Mouse (Mus musculus): ENCODE results near the gene Lrp6. TPM values are rescaled to one million over a fixed set of nuclear protein-coding genes. Genes with fewer than 3 reads are reported as not detected.

The Lrp6 gene
- polyA plus RNA-seq, 1 experiment = 8.4 TPM

DNA sequence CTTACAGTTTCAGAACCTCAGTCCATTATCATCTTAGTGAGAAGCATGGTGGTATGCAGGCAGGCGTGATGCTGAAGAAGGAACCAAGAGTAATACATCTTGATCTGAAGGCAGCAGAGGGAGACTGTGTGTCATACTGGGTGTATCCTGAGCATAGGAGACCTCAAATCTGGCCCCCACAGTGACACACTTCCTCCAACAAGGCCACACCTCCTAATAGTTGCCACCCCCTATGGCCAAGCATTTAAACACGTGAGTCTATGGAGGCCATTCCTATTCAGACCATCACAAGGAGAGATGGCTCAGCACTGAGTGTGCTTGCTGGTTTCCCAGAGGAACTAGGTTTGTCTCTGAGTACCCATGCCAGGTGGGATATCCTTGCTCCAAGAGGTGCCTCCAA lies 24.8 kb upstream of the Lrp6 start:
- TF ChIP-seq POLR2AphosphoS2 (IDR thresholded peaks at IDR 0.05; ENCODE audit: insufficient read length, low read depth) (no peak), TCF12 (IDR thresholded peaks at IDR 0.05; ENCODE audit: insufficient read depth, poor library complexity, severe bottlenecking) (no peak), E2F4 (IDR thresholded peaks at IDR 0.05; ENCODE audit: insufficient read depth) (no peak), MAX (IDR thresholded peaks at IDR 0.05; ENCODE audit: low read depth) (no peak), REST (IDR thresholded peaks at IDR 0.05; ENCODE audit: insufficient read depth, insufficient read length) (no peak), TCF3 (IDR thresholded peaks at IDR 0.05; ENCODE audit: insufficient read length, low read depth) (no peak), CEBPB (IDR thresholded peaks at IDR 0.05; ENCODE audit: insufficient read depth, poor library complexity, severe bottlenecking) (no peak), MYOG (IDR thresholded peaks at IDR 0.05; ENCODE audit: control insufficient read depth in 1 of 3, insufficient read depth in 1 of 3, insufficient read length in 2 of 3, low read depth in 2 of 3) (no peak), USF1 (IDR thresholded peaks at IDR 0.05; ENCODE audit: low read depth) (no peak), MYOD1 (IDR thresholded peaks at IDR 0.05; ENCODE audit: control insufficient read depth in 1 of 3, insufficient read length in 2 of 3, low read depth in 2 of 3) (no peak)
- H3K79me2 ChIP-seq (ENCODE audit: control insufficient read depth, insufficient read depth) = no peaks in the 10 kb centered on the region
- H3K4me3 ChIP-seq = no peak overlapping the region
- H3K27me3 ChIP-seq (ENCODE audit: control insufficient read depth, insufficient read depth, insufficient read length) = no peaks in the 10 kb centered on the region
- no peaks in the 10 kb centered on the region for H3K36me3 ChIP-seq (ENCODE audit: control insufficient read depth, insufficient read depth)
- H3K4me2 ChIP-seq (ENCODE audit: low read depth) = no peak overlapping the region
- no peak overlapping the region for H3ac ChIP-seq (ENCODE audit: control insufficient read depth, insufficient read length)

DNA sequence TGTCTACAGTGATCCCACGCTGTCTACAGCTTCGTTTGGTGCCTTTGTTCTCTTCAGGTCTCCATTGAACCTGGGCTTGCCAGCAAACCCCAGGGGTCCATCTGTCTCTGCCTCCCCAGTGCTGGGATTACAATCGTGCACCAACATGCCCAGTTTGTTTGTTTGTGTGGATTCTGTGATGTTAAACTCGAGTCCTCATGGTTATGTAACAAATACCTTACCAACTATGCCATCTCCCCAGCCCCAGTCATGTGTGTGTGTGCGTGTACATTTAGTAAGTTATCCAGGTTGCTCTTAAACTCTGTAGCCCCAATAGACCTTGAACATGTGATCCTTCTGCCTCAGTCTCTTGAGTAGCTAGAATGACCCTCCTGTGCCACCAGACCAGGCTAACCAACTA lies 19.5 kb upstream of the Lrp6 start:
- Histone ChIP-seq H3K27me3 (ENCODE audit: control insufficient read depth, insufficient read depth, insufficient read length) (no peaks in the 10 kb centered on the region), H3K36me3 (ENCODE audit: control insufficient read depth, insufficient read depth) (no peaks in the 10 kb centered on the region)

DNA sequence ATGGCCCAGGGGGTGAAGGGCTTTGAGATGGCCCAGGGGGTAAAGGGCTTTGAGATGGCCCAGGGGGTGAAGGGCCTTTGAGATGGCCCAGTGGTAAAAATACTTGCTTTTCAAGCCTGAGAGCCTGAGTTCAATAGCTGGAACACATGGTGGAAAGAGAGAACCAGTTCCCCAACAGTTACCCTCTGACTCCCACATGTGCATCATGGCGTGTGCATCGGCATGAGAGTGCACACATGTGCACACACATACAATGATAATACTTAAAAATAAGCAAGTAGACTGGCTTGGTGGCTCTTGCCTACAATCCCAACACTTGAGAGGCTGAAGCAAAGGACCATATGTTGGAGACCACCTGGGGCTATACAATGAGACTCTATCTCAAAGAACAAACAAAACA lies 17.9 kb upstream of the Lrp6 start:
- Histone ChIP-seq H3K36me3 (ENCODE audit: control insufficient read depth, insufficient read depth) (no peaks in the 10 kb centered on the region), H3K79me2 (ENCODE audit: control insufficient read depth, insufficient read depth) (no peaks in the 10 kb centered on the region), H3K4me3 (no peak overlapping the region), H3K4me2 (ENCODE audit: low read depth) (no peak overlapping the region), H3ac (ENCODE audit: control insufficient read depth, insufficient read length) (no peak overlapping the region), H3K27me3 (ENCODE audit: control insufficient read depth, insufficient read depth, insufficient read length) (no peaks in the 10 kb centered on the region)
- TF ChIP-seq MYOG (IDR thresholded peaks at IDR 0.05; ENCODE audit: control insufficient read depth in 1 of 3, insufficient read depth in 1 of 3, insufficient read length in 2 of 3, low read depth in 2 of 3) = no peak
- TF ChIP-seq MAX (IDR thresholded peaks at IDR 0.05; ENCODE audit: low read depth) = no peak
- no peak for TF ChIP-seq SRF (IDR thresholded peaks at IDR 0.05; ENCODE audit: control insufficient read depth, insufficient read length, low read depth)
- TF ChIP-seq MYOD1 (IDR thresholded peaks at IDR 0.05; ENCODE audit: control insufficient read depth in 1 of 3, insufficient read length in 2 of 3, low read depth in 2 of 3) = no peak
- TF ChIP-seq E2F4 (IDR thresholded peaks at IDR 0.05; ENCODE audit: insufficient read depth) = no peak
- no peak for TF ChIP-seq CEBPB (IDR thresholded peaks at IDR 0.05; ENCODE audit: insufficient read depth, poor library complexity, severe bottlenecking)
- no peak for TF ChIP-seq REST (IDR thresholded peaks at IDR 0.05; ENCODE audit: insufficient read depth, insufficient read length)
- TF ChIP-seq USF1 (IDR thresholded peaks at IDR 0.05; ENCODE audit: low read depth) = no peak
- no peak for TF ChIP-seq POLR2A (IDR thresholded peaks at IDR 0.05; ENCODE audit: insufficient read length, low read depth)
- TF ChIP-seq POLR2AphosphoS2 (IDR thresholded peaks at IDR 0.05; ENCODE audit: insufficient read length, low read depth) = no peak
- no peak for TF ChIP-seq TCF3 (IDR thresholded peaks at IDR 0.05; ENCODE audit: insufficient read length, low read depth)
- no peak for TF ChIP-seq TCF12 (IDR thresholded peaks at IDR 0.05; ENCODE audit: insufficient read depth, poor library complexity, severe bottlenecking)

More for the DNA sequence above, 19.5 kb upstream of the Lrp6 start:
- Histone ChIP-seq H3K4me3 (no peak overlapping the region), H3K4me2 (ENCODE audit: low read depth) (no peak overlapping the region), H3ac (ENCODE audit: control insufficient read depth, insufficient read length) (no peak overlapping the region), H3K79me2 (ENCODE audit: control insufficient read depth, insufficient read depth) (no peaks in the 10 kb centered on the region)
- TF ChIP-seq SRF (IDR thresholded peaks at IDR 0.05; ENCODE audit: control insufficient read depth, insufficient read length, low read depth) = no peak
- TF ChIP-seq E2F4 (IDR thresholded peaks at IDR 0.05; ENCODE audit: insufficient read depth) = no peak
- no peak for TF ChIP-seq REST (IDR thresholded peaks at IDR 0.05; ENCODE audit: insufficient read depth, insufficient read length)
- no peak for TF ChIP-seq POLR2AphosphoS2 (IDR thresholded peaks at IDR 0.05; ENCODE audit: insufficient read length, low read depth)
- TF ChIP-seq TCF12 (IDR thresholded peaks at IDR 0.05; ENCODE audit: insufficient read depth, poor library complexity, severe bottlenecking) = no peak
- no peak for TF ChIP-seq USF1 (IDR thresholded peaks at IDR 0.05; ENCODE audit: low read depth)
- no peak for TF ChIP-seq POLR2A (IDR thresholded peaks at IDR 0.05; ENCODE audit: insufficient read length, low read depth)
- no peak for TF ChIP-seq MAX (IDR thresholded peaks at IDR 0.05; ENCODE audit: low read depth)
- TF ChIP-seq MYOG (IDR thresholded peaks at IDR 0.05; ENCODE audit: control insufficient read depth in 1 of 3, insufficient read depth in 1 of 3, insufficient read length in 2 of 3, low read depth in 2 of 3) = no peak
- TF ChIP-seq TCF3 (IDR thresholded peaks at IDR 0.05; ENCODE audit: insufficient read length, low read depth) = no peak
- TF ChIP-seq MYOD1 (IDR thresholded peaks at IDR 0.05; ENCODE audit: control insufficient read depth in 1 of 3, insufficient read length in 2 of 3, low read depth in 2 of 3) = no peak
- no peak for TF ChIP-seq CEBPB (IDR thresholded peaks at IDR 0.05; ENCODE audit: insufficient read depth, poor library complexity, severe bottlenecking)

DNA sequence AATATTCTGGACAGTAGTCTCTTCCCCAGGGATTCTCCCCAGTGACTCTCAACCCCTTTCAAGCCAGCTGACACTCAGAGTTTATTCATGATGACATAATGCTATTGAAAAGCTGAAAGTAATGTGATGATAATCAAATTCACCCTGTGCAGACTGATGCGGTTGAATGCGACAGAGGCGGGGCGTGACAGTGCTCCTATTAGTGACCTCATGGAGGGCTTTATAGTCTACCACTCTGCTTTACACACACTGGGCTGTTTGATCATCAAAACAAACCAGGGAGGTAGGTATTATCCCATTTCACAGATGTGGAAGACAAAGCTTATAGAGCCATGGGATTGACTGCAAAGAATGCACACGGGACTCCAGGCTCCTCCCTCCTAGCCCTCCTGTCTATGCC lies 15.3 kb upstream of the Lrp6 start:
- Histone ChIP-seq H3K79me2 (ENCODE audit: control insufficient read depth, insufficient read depth) (no peaks in the 10 kb centered on the region), H3K36me3 (ENCODE audit: control insufficient read depth, insufficient read depth) (no peaks in the 10 kb centered on the region), H3K4me3 (no peak overlapping the region), H3K4me2 (ENCODE audit: low read depth) (no peak overlapping the region), H3ac (ENCODE audit: control insufficient read depth, insufficient read length) (no peak overlapping the region), H3K27me3 (ENCODE audit: control insufficient read depth, insufficient read depth, insufficient read length) (no peaks in the 10 kb centered on the region)
- TF ChIP-seq MYOG (IDR thresholded peaks at IDR 0.05; ENCODE audit: control insufficient read depth in 1 of 3, insufficient read depth in 1 of 3, insufficient read length in 2 of 3, low read depth in 2 of 3) = no peak
- TF ChIP-seq POLR2A (IDR thresholded peaks at IDR 0.05; ENCODE audit: insufficient read length, low read depth) = no peak
- no peak for TF ChIP-seq REST (IDR thresholded peaks at IDR 0.05; ENCODE audit: insufficient read depth, insufficient read length)
- TF ChIP-seq USF1 (IDR thresholded peaks at IDR 0.05; ENCODE audit: low read depth) = no peak
- no peak for TF ChIP-seq MYOD1 (IDR thresholded peaks at IDR 0.05; ENCODE audit: control insufficient read depth in 1 of 3, insufficient read length in 2 of 3, low read depth in 2 of 3)
- no peak for TF ChIP-seq E2F4 (IDR thresholded peaks at IDR 0.05; ENCODE audit: insufficient read depth)
- no peak for TF ChIP-seq SRF (IDR thresholded peaks at IDR 0.05; ENCODE audit: control insufficient read depth, insufficient read length, low read depth)
- TF ChIP-seq POLR2AphosphoS2 (IDR thresholded peaks at IDR 0.05; ENCODE audit: insufficient read length, low read depth) = no peak
- no peak for TF ChIP-seq CEBPB (IDR thresholded peaks at IDR 0.05; ENCODE audit: insufficient read depth, poor library complexity, severe bottlenecking)

Measured in myocyte (in vitro differentiated cells).